Mouse (Mus musculus) neural tube, embryonic 10.5 days (tissue): Measurements from ENCODE around the gene Ddrgk1.

Source experiments
- DNase-seq: peaks from one replicate; pipeline ENCODE4 v3.0.0-alpha.2; 2017; ENCODE audit warnings: low spot score; ENCODE audit errors: extremely low spot score

Ddrgk1 gene

GRCm38 (mm10) chr2:130664102-130664701 is at the start of gene Ddrgk1:
Gene Ddrgk1, minus strand, starts transcription at chr2:130664659.
- peak; percentile 92 for DNase-seq

- DNase-seq, result no peak
Measured at GRCm38 (mm10) chr2:130707057-130707456, 42.6 kb upstream of the Ddrgk1 start.

GRCm38 (mm10) chr2:130706602-130707001 is 42.1 kb upstream of the Ddrgk1 start:
- no peak for DNase-seq

- DNase-seq, result no peak
Measured at GRCm38 (mm10) chr2:130705178-130705577, 40.7 kb upstream of the Ddrgk1 start.

GRCm38 (mm10) chr2:130704040-130705001 is 39.9 kb upstream of the Ddrgk1 start:
- DNase-seq, result no peak

GRCm38 (mm10) chr2:130697821-130698266 is 33.4 kb upstream of the Ddrgk1 start:
- DNase-seq, result peak; percentile 26

- DNase-seq, result peak; percentile 58
Measured at GRCm38 (mm10) chr2:130697153-130697810, 32.8 kb upstream of the Ddrgk1 start, which contains the start of gene Slc4a11. Gene Slc4a11, minus strand, starts transcription at chr2:130697519.

GRCm38 (mm10) chr2:130696700-130697152 is 32.3 kb upstream of the Ddrgk1 start:
- DNase-seq, result peak; percentile 56

GRCm38 (mm10) chr2:130693563-130693962 is 29.1 kb upstream of the Ddrgk1 start:
- no peak for DNase-seq

- DNase-seq, result no peak
Measured at GRCm38 (mm10) chr2:130689011-130689410, 24.6 kb upstream of the Ddrgk1 start.

- no peak for DNase-seq
Measured at GRCm38 (mm10) chr2:130685426-130685825, 21.0 kb upstream of the Ddrgk1 start.

GRCm38 (mm10) chr2:130681531-130681930 is 17.1 kb upstream of the Ddrgk1 start:
- no peak for DNase-seq

- DNase-seq, result no peak
Measured at GRCm38 (mm10) chr2:130679899-130680298, 15.4 kb upstream of the Ddrgk1 start.

- DNase-seq, result no peak
Measured at GRCm38 (mm10) chr2:130679154-130679553, 14.7 kb upstream of the Ddrgk1 start.

GRCm38 (mm10) chr2:130677211-130677610 is 12.8 kb upstream of the Ddrgk1 start:
- no peak for DNase-seq

- DNase-seq, result peak; percentile 87
Measured at GRCm38 (mm10) chr2:130667559-130667958, 3.1 kb upstream of the Ddrgk1 start, which contains the start of gene Itpa. Gene Itpa, plus strand, starts transcription at chr2:130667610.

GRCm38 (mm10) chr2:130663342-130663741 is 1.1 kb downstream of the Ddrgk1 start:
- no peak for DNase-seq

- no peak for DNase-seq
Measured at GRCm38 (mm10) chr2:130658530-130658929, 5.9 kb downstream of the Ddrgk1 start.

- no peak for DNase-seq
Measured at GRCm38 (mm10) chr2:130657541-130657940, 6.9 kb downstream of the Ddrgk1 start.

GRCm38 (mm10) chr2:130656536-130656935 is 7.9 kb downstream of the Ddrgk1 start:
- no peak for DNase-seq

GRCm38 (mm10) chr2:130655660-130656339 is 8.7 kb downstream of the Ddrgk1 start:
- DNase-seq, result no peak
